Comparison of ENCODE assay signal across 8 mouse cellular contexts in genomic region chr3:53525737-53526136, GRCm38 (mm10). TPM values are rescaled to one million over a fixed set of nuclear protein-coding genes. Genes with fewer than 3 reads are reported as not detected.
DNase-seq lines count a peak whose midpoint lies in the region; ATAC-seq and TF ChIP-seq lines count a peak whose summit lies in the region.

No protein-coding gene starts in this region.

- no peaks in the 10 kb centered on the region for H3K27me3 ChIP-seq in cerebellum, adult 2 months (ENCODE audit: control insufficient read depth, insufficient read depth, low read length)

- DNase-seq in ES-CJ7 (ENCODE audit: low read depth, low spot score), result peak; percentile 84
- DNase-seq in cerebellum, adult 2 months, result peak; percentile 52 to 64
- DNase-seq in heart, postnatal 4 days, result peak; percentile 85
- DNase-seq in layer of hippocampus, adult 2 months (ENCODE audit: low spot score in 2 of 2), result peak; percentile 86 to 88
- DNase-seq in lung, adult 18-20 months, result peak; percentile 43 to 52
- peak; percentile 50 for DNase-seq in ovary, postnatal 10 days (ENCODE audit: low spot score)
- DNase-seq in thymus, postnatal 14 days, result peak; percentile 77

- peak; percentile 94 for ATAC-seq in frontal cortex, adult (ENCODE audit: low TSS enrichment)

- no peaks in the 10 kb centered on the region for H3K4me1 ChIP-seq in cerebellum, adult 2 months (ENCODE audit: control insufficient read depth, insufficient read depth, low read length)

- TF ChIP-seq CTCF in cerebellum, adult 2 months (IDR thresholded peaks at IDR 0.05; ENCODE audit: borderline replicate concordance, insufficient read depth, low read depth, low read length), result peak; percentile 75
- TF ChIP-seq CTCF in layer of hippocampus, adult 2 months (conservative IDR thresholded peaks at IDR 0.05), result peak; percentile 90

- H3K4me3 ChIP-seq in cerebellum, adult 2 months (replicated peaks; ENCODE audit: insufficient read depth, low read depth, low read length), result peak overlapping the region; percentile 61
- peak overlapping the region; percentile 59 for H3K4me3 ChIP-seq in layer of hippocampus, adult 2 months

- 3% methylated on average over 21 of the region's 21 CpGs for WGBS in cerebellum, adult 2 months

- TF ChIP-seq POLR2A in cerebellum, adult 2 months (IDR thresholded peaks at IDR 0.05; ENCODE audit: borderline replicate concordance, insufficient read depth, low read length), result no peak

- H3K27ac ChIP-seq in cerebellum, adult 2 months (ENCODE audit: insufficient read depth, low read length), result no peak overlapping the region
- H3K27ac ChIP-seq in layer of hippocampus, adult 2 months, result peak overlapping the region; percentile 61

RNA-seq across cellular contexts. Expression of gene Stoml3, which starts 37.3 kb away (rescaled TPM):
- 0.52 and 0.93 TPM in 2 replicates for polyA plus RNA-seq in cerebellum, adult 2 months (2012; rRNA removed)
- total RNA-seq in heart, postnatal 4 days (2021), result not detected
- total RNA-seq in layer of hippocampus, adult 2 months (2021), result under 1 TPM; 0.33 to 0.37 TPM
